Mouse (Mus musculus) gastrocnemius, adult 2 months (tissue): ENCODE measurements around the gene Map3k14. TPM values are rescaled to one million over a fixed set of nuclear protein-coding genes. Genes with fewer than 3 reads are reported as not detected.
A peak's percentile ranks its signal among the peaks of the same experiment; 100 is the strongest.

ENCODE experiments used
- DNase-seq: peaks from one replicate; pipeline ENCODE4 v3.0.0; 2022
- H3K27ac ChIP-seq: fragments of 200-600 bp; 2 replicates; pipeline ENCODE4 v1.8.1; 2022; ENCODE audit warnings: mild to moderate bottlenecking
- H3K4me3 ChIP-seq: fragments of 200-600 bp; 2 replicates; pipeline ENCODE4 v1.8.1; 2022; ENCODE audit warnings: mild to moderate bottlenecking, moderate library complexity
- CTCF ChIP-seq: fragments of 200-600 bp; IDR thresholded peaks from 2 replicates; pipeline ENCODE4 v1.8.1; 2022; ENCODE audit warnings: antibody characterized with exemption, mild to moderate bottlenecking, moderate library complexity
- intact Hi-C: fragments of 180-260 bp; cut with DNase I; formaldehyde crosslinking; loops from one replicate; pipeline ENCODE4 v1.15.1; 2025
- long read RNA-seq, 2 experiments: library from polyadenylated mRNA; stranded (forward); transcript quantifications; one replicate each; pipeline ENCODE4 v2.0.0; 2021
- total RNA-seq, 2 experiments: library from RNA; stranded (reverse); gene quantifications; 2 replicates each; pipeline ENCODE4 v1.2.3; 2021

The Map3k14 gene
- 1 to 10 TPM; 4.1 to 4.2 TPM for total RNA-seq
- long read RNA-seq, experiment 1, full-length matches to known transcripts = 6 of 11 reads
- long read RNA-seq, experiment 1, partial matches to known transcripts = 3 of 11 reads
- long read RNA-seq, experiment 1, other reads (novel, unspliced or antisense) = 2 of 11 reads
- long read RNA-seq, experiment 2, full-length matches to known transcripts = 6 of 6 reads
- long read RNA-seq, experiment 2, partial matches to known transcripts = 0 of 6 reads
- long read RNA-seq, experiment 2, other reads (novel, unspliced or antisense) = 0 of 6 reads

- DNase-seq = peak; percentile 100
- intact Hi-C loops = loop anchor here (2.0 to 5.0 kb wide), 2 partner anchors 21 to 35 kb away; no protein-coding TSS in a partner anchor
- Histone ChIP-seq H3K4me3 (peak within 1 kb of the TSS; percentile 78), H3K27ac (peak within 1 kb of the TSS; percentile 98)
- TF ChIP-seq CTCF = no peak
Observed at GRCm38 (mm10) chr11:103267346-103268219, at the start of gene Map3k14. TSS of gene Map3k14 (minus strand) at chr11:103267472.

GRCm38 (mm10) chr11:103315379-103315778, 48.1 kb upstream of the Map3k14 start:
- TF ChIP-seq CTCF = no peak
- Histone ChIP-seq H3K27ac (no peak overlapping the region), H3K4me3 (no peak overlapping the region)
- peak; percentile 8 for DNase-seq
- intact Hi-C loops = no loop called here

- DNase-seq = peak; percentile 12
- intact Hi-C loops = no loop called here
- H3K4me3 ChIP-seq = no peak overlapping the region
- no peak for TF ChIP-seq CTCF
- no peak overlapping the region for H3K27ac ChIP-seq
Observed at GRCm38 (mm10) chr11:103314736-103315374, 47.6 kb upstream of the Map3k14 start.

GRCm38 (mm10) chr11:103313542-103313941, 46.3 kb upstream of the Map3k14 start:
- Histone ChIP-seq H3K27ac (no peak overlapping the region), H3K4me3 (no peak overlapping the region)
- TF ChIP-seq CTCF = no peak
- intact Hi-C loops = no loop called here
- DNase-seq = peak; percentile 5

- Histone ChIP-seq H3K27ac (peak overlapping the region; percentile 81), H3K4me3 (no peak overlapping the region)
- intact Hi-C loops = no loop called here
- TF ChIP-seq CTCF = no peak
- DNase-seq = peak; percentile 6
Observed at GRCm38 (mm10) chr11:103312655-103313255, 45.5 kb upstream of the Map3k14 start.

- Histone ChIP-seq H3K27ac (peak overlapping the region; percentile 81), H3K4me3 (peak overlapping the region; percentile 66)
- TF ChIP-seq CTCF = no peak
- DNase-seq = peak; percentile 80
- intact Hi-C loops = no loop called here
Observed at GRCm38 (mm10) chr11:103311960-103312611, 44.8 kb upstream of the Map3k14 start.

GRCm38 (mm10) chr11:103309956-103310574, 42.8 kb upstream of the Map3k14 start:
- no peak for TF ChIP-seq CTCF
- peak; percentile 13 for DNase-seq
- no peak overlapping the region for H3K27ac ChIP-seq
- intact Hi-C loops = no loop called here
- no peak overlapping the region for H3K4me3 ChIP-seq

- no peak overlapping the region for H3K4me3 ChIP-seq
- no peak for TF ChIP-seq CTCF
- peak overlapping the region; percentile 35; the same call in 1 of the 2 replicates for H3K27ac ChIP-seq
- intact Hi-C loops = no loop called here
- peak; percentile 91 for DNase-seq
Observed at GRCm38 (mm10) chr11:103307910-103308309, 40.6 kb upstream of the Map3k14 start.

GRCm38 (mm10) chr11:103304525-103304924, 37.3 kb upstream of the Map3k14 start:
- H3K27ac ChIP-seq = no peak overlapping the region
- peak; percentile 9 for DNase-seq
- intact Hi-C loops = no loop called here
- TF ChIP-seq CTCF = no peak
- H3K4me3 ChIP-seq = no peak overlapping the region

GRCm38 (mm10) chr11:103294772-103295171, 27.5 kb upstream of the Map3k14 start:
- H3K4me3 ChIP-seq = no peak overlapping the region
- intact Hi-C loops = no loop called here
- no peak for TF ChIP-seq CTCF
- peak; percentile 7 for DNase-seq
- H3K27ac ChIP-seq = no peak overlapping the region

GRCm38 (mm10) chr11:103294066-103294465, 26.8 kb upstream of the Map3k14 start:
- peak; percentile 53 for DNase-seq
- Histone ChIP-seq H3K27ac (peak overlapping the region; percentile 4; the same call in 1 of the 2 replicates), H3K4me3 (no peak overlapping the region)
- no peak for TF ChIP-seq CTCF
- intact Hi-C loops = no loop called here
